Mouse (Mus musculus): ENCODE measurements at regions not wholly inside any gene's neighbourhood (a gene's known extent, or its start where the extent isn't known, plus 50 kb on each side); places are given as distances from the start of the nearest gene placed in this dataset.
"Not testable (repeated sequence)": the region's sequence is repeated elsewhere in the genome, so short reads cannot be mapped to it uniquely, and the experiment has no call there.

GRCm38 (mm10) chr11:29047985-29048610 is 82.4 kb upstream of the Pnpt1 start:
- not testable (repeated sequence) for TF ChIP-seq CTCF (IDR thresholded peaks at IDR 0.05; ENCODE audit: low read depth); EP300 (optimal IDR thresholded peaks at IDR 0.05)

Data from stomach, postnatal 0 days (tissue).